Mouse (Mus musculus) liver, embryonic 16.5 days (tissue): ENCODE data around the gene Sapcd2. TPM values are rescaled to one million over a fixed set of nuclear protein-coding genes. Genes with fewer than 3 reads are reported as not detected.

Source experiments
- ATAC-seq: fragments of 200-750 bp; cut with Nextera tagmentation; 2 replicates; pipeline ENCODE4 v1.8.0; 2017; ENCODE audit warnings: low read depth, mild to moderate bottlenecking, moderate number of reproducible peaks, moderate library complexity
- H3K27ac ChIP-seq: fragments of 300-500 bp; sonication (generic); 2 replicates; pipeline ENCODE4 v1.5.1; 2014; ENCODE audit warnings: mild to moderate bottlenecking, low read length
- H3K27me3 ChIP-seq: fragments of 300-500 bp; sonication (generic); 2 replicates; pipeline ENCODE4 v1.6.1; 2014; ENCODE audit warnings: low read depth, low read length, mixed read lengths; ENCODE audit not compliant: control insufficient read depth, insufficient read depth
- H3K36me3 ChIP-seq: fragments of 300-500 bp; sonication (generic); 2 replicates; pipeline ENCODE4 v1.6.1; 2014; ENCODE audit warnings: mild to moderate bottlenecking; ENCODE audit not compliant: control insufficient read depth, insufficient read depth
- H3K4me1 ChIP-seq: fragments of 300-500 bp; sonication (generic); 2 replicates; pipeline ENCODE4 v1.6.1; 2014; ENCODE audit warnings: low read depth, low read length, mixed read lengths; ENCODE audit not compliant: control insufficient read depth
- H3K4me2 ChIP-seq: fragments of 300-500 bp; sonication (generic); 2 replicates; pipeline ENCODE4 v1.6.1; 2014; ENCODE audit warnings: low read depth, low read length, mixed read lengths
- H3K4me3 ChIP-seq: fragments of 300-500 bp; sonication (generic); 2 replicates; pipeline ENCODE4 v1.5.1; 2014; ENCODE audit warnings: low read depth, mild to moderate bottlenecking, low read length
- H3K9ac ChIP-seq: fragments of 300-500 bp; sonication (generic); 2 replicates; pipeline ENCODE4 v1.6.1; 2014; ENCODE audit warnings: low read depth, low read length
- H3K9me3 ChIP-seq: fragments of 300-500 bp; sonication (generic); replicated peaks from 2 replicates; pipeline ENCODE4 v1.6.1; 2016; ENCODE audit warnings: low read length; ENCODE audit not compliant: control insufficient read depth
- WGBS: fragments of 180-500 bp; shearing (Covaris S2); extraction: QIAGEN DNeasy Blood & Tissue Kit; methylation state at CpG from one replicate; pipeline ENCODE4 v1.1.7; 2014; ENCODE audit not compliant: insufficient replicate concordance; 5-methylcytosine and 5-hydroxymethylcytosine counted together
- polyA plus RNA-seq: library from polyadenylated mRNA; unstranded; fragments of >200 nt; fragmentation: Nextera tagmentation; extraction: Ambion mirVana; gene quantifications from 2 replicates; pipeline ENCODE4 v1.2.1, GENCODE M21; 2015

The Sapcd2 gene
- 14.7 and 16.2 TPM in 2 replicates for polyA plus RNA-seq

- Histone ChIP-seq H3K9me3 (no peaks in the 10 kb centered on the region), H3K27ac (peak within 1 kb of the TSS; percentile 58), H3K27me3 (peaks cover 4% of the 10 kb centered on the region; the same call in 1 of the 2 replicates), H3K4me3 (peak within 1 kb of the TSS; percentile 85), H3K4me1 (peaks cover 47% of the 10 kb centered on the region), H3K36me3 (peaks cover 10% of the 10 kb centered on the region), H3K9ac (peak within 1 kb of the TSS; percentile 83), H3K4me2 (peak within 1 kb of the TSS; percentile 92)
- WGBS, result 1% methylated on average over 65 of the region's 65 CpGs
- peak; percentile 88 for ATAC-seq
Measured at GRCm38 (mm10) chr2:25371764-25372643, at the start of gene Sapcd2. Gene Sapcd2 (plus strand): TSS chr2:25372321.

GRCm38 (mm10) chr2:25326036-25326435 lies 46.1 kb upstream of the Sapcd2 start:
- H3K27me3 ChIP-seq, result no peaks in the 10 kb centered on the region
- H3K36me3 ChIP-seq, result no peaks in the 10 kb centered on the region
- no peak overlapping the region for H3K4me2 ChIP-seq
- H3K4me1 ChIP-seq, result peaks cover under 1% of the 10 kb centered on the region; the same call in 1 of the 2 replicates
- H3K9me3 ChIP-seq, result no peaks in the 10 kb centered on the region
- no peak overlapping the region for H3K9ac ChIP-seq
- H3K27ac ChIP-seq, result no peak overlapping the region
- H3K4me3 ChIP-seq, result no peak overlapping the region
- 61% methylated on average over 2 of the region's 2 CpGs for WGBS
- no peak for ATAC-seq

GRCm38 (mm10) chr2:25328440-25328839 lies 43.7 kb upstream of the Sapcd2 start:
- no peak overlapping the region for H3K4me3 ChIP-seq
- no peaks in the 10 kb centered on the region for H3K36me3 ChIP-seq
- no peak overlapping the region for H3K9ac ChIP-seq
- H3K4me2 ChIP-seq, result no peak overlapping the region
- no peaks in the 10 kb centered on the region for H3K9me3 ChIP-seq
- H3K4me1 ChIP-seq, result peaks cover 12% of the 10 kb centered on the region
- no peak overlapping the region for H3K27ac ChIP-seq
- no peaks in the 10 kb centered on the region for H3K27me3 ChIP-seq
- ATAC-seq, result no peak
- 29% methylated on average over 7 of the region's 7 CpGs for WGBS

DNA sequence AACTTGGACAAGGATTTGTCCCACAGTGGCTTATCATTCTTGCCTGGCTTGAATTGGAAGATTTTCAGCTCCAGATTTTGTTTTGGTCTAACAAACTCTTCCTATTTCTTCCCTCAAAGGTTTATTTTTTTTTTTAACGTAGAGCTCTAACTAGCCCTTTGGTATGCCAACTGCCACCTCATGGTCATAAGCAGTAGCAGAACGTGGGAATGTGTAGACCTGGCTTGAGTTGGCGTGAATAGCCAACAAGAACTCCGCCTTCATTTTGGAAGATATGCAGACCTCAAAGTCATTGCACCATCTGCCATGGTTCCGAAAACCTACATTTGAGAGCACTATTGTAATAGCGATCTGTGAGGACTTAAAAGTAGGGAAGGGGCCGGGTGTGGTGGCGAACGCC lies 40.7 kb upstream of the Sapcd2 start:
- ATAC-seq, result no peak
- Histone ChIP-seq H3K4me1 (peaks cover 16% of the 10 kb centered on the region), H3K9ac (peak overlapping the region; percentile 78), H3K36me3 (peaks cover 2% of the 10 kb centered on the region; the same call in 1 of the 2 replicates), H3K9me3 (no peaks in the 10 kb centered on the region), H3K4me3 (peak overlapping the region; percentile 82), H3K27me3 (no peaks in the 10 kb centered on the region), H3K27ac (no peak overlapping the region), H3K4me2 (peak overlapping the region; percentile 81)
- 46% methylated on average over 9 of the region's 9 CpGs for WGBS

- Histone ChIP-seq H3K9ac (peak within 1 kb of the TSS; percentile 89), H3K4me1 (peaks cover 16% of the 10 kb centered on the region), H3K27ac (peak within 1 kb of the TSS; percentile 73), H3K36me3 (peaks cover 11% of the 10 kb centered on the region), H3K4me2 (peak within 1 kb of the TSS; percentile 92), H3K27me3 (no peaks in the 10 kb centered on the region), H3K9me3 (no peaks in the 10 kb centered on the region), H3K4me3 (peak within 1 kb of the TSS; percentile 82)
- peak; percentile 98 for ATAC-seq
- under 1% methylated on average over 78 of the region's 78 CpGs for WGBS
Measured at GRCm38 (mm10) chr2:25332286-25333160, 39.6 kb upstream of the Sapcd2 start, which contains the start of gene Man1b1. Gene Man1b1 (plus strand): TSS chr2:25332338.

- Histone ChIP-seq H3K27me3 (no peaks in the 10 kb centered on the region), H3K27ac (no peak overlapping the region), H3K36me3 (peaks cover 19% of the 10 kb centered on the region), H3K4me2 (peak overlapping the region; percentile 92), H3K4me1 (peaks cover 16% of the 10 kb centered on the region), H3K9ac (peak overlapping the region; percentile 89), H3K9me3 (no peaks in the 10 kb centered on the region), H3K4me3 (peak overlapping the region; percentile 82)
- 78% methylated on average over 2 of the region's 2 CpGs for WGBS
- ATAC-seq, result no peak
Measured at GRCm38 (mm10) chr2:25333569-25333968, 38.6 kb upstream of the Sapcd2 start.

- Histone ChIP-seq H3K4me2 (no peak overlapping the region), H3K36me3 (peaks cover 31% of the 10 kb centered on the region), H3K27ac (no peak overlapping the region), H3K4me3 (no peak overlapping the region), H3K9ac (no peak overlapping the region), H3K9me3 (no peaks in the 10 kb centered on the region), H3K4me1 (peaks cover 6% of the 10 kb centered on the region), H3K27me3 (no peaks in the 10 kb centered on the region)
- 86% methylated on average over 6 of the region's 6 CpGs for WGBS
- no peak for ATAC-seq
Measured at GRCm38 (mm10) chr2:25338303-25338702, 33.8 kb upstream of the Sapcd2 start.

- Histone ChIP-seq H3K4me1 (no peaks in the 10 kb centered on the region), H3K27ac (no peak overlapping the region), H3K27me3 (no peaks in the 10 kb centered on the region), H3K9me3 (no peaks in the 10 kb centered on the region), H3K4me2 (no peak overlapping the region), H3K9ac (no peak overlapping the region), H3K36me3 (peaks cover 73% of the 10 kb centered on the region), H3K4me3 (no peak overlapping the region)
- 83% methylated on average over 7 of the region's 7 CpGs for WGBS
- ATAC-seq, result no peak
Measured at GRCm38 (mm10) chr2:25348162-25348561, 24.0 kb upstream of the Sapcd2 start.
